Mouse (Mus musculus) MEL (cell line): ENCODE measurements at regions not wholly inside any gene's neighbourhood (a gene's known extent, or its start where the extent isn't known, plus 50 kb on each side); places are given as distances from the start of the nearest gene placed in this dataset.
A peak's percentile ranks its signal among the peaks of the same experiment; 100 is the strongest.

Experiments
- DNase-seq: peaks from one replicate; pipeline ENCODE4 v3.0.0; 2011; ENCODE audit warnings: low read depth, low spot score
- H3K27ac ChIP-seq: 2 replicates; pipeline ENCODE4 v1.5.1; 2012; ENCODE audit warnings: low read depth, mild to moderate bottlenecking, control low read depth, low read length, moderate library complexity; ENCODE audit not compliant: control insufficient read depth
- H3K27me3 ChIP-seq, 2 experiments: fragments of 150-350 bp in 1 of 2; sonication (generic) in 1 of 2; 2 replicates each; pipeline ENCODE4 v1.6.1; 2012; ENCODE audit warnings: low read length in 2 of 2, mild to moderate bottlenecking in 2 of 2, improper control_type of control experiment in 1 of 2, moderate library complexity in 1 of 2; ENCODE audit not compliant: insufficient read depth in 2 of 2, control insufficient read depth in 1 of 2
- H3K36me3 ChIP-seq, 2 experiments: 2 replicates each; pipeline ENCODE4 v1.6.1; 2012 to 2014; ENCODE audit warnings: low read length in 2 of 2, improper control_type of control experiment in 1 of 2, inconsistent platforms in 1 of 2, mild to moderate bottlenecking in 1 of 2; ENCODE audit not compliant: insufficient read depth in 2 of 2, control insufficient read depth in 1 of 2
- H3K4me1 ChIP-seq, 2 experiments: fragments of 150-350 bp in 1 of 2; sonication (generic) in 1 of 2; 2 replicates each; pipeline ENCODE4 v1.6.1; 2012; ENCODE audit warnings: low read length in 2 of 2, improper control_type of control experiment in 1 of 2, mild to moderate bottlenecking in 1 of 2; ENCODE audit not compliant: insufficient read depth in 2 of 2, control insufficient read depth in 1 of 2
- H3K4me3 ChIP-seq, 2 experiments: fragments of 150-350 bp in 1 of 2; sonication (generic) in 1 of 2; 2 replicates each; pipeline ENCODE4 v1.5.1; 2012; ENCODE audit warnings: low read depth in 2 of 2, low read length in 2 of 2, mild to moderate bottlenecking in 2 of 2, moderate library complexity in 2 of 2, control low read depth in 1 of 2, improper control_type of control experiment in 1 of 2; ENCODE audit not compliant: control insufficient read depth in 1 of 2, insufficient read depth in 1 of 2
- H3K79me2 ChIP-seq: 2 replicates; pipeline ENCODE4 v1.6.1; 2012; ENCODE audit warnings: mild to moderate bottlenecking, low read length, moderate library complexity; ENCODE audit not compliant: control insufficient read depth, poor library complexity, insufficient read depth
- H3K9ac ChIP-seq: 2 replicates; pipeline ENCODE4 v1.6.1; 2012; ENCODE audit warnings: low read depth, mild to moderate bottlenecking, control low read depth, low read length, moderate library complexity; ENCODE audit not compliant: control insufficient read depth, poor library complexity, severe bottlenecking
- H3K9me3 ChIP-seq: fragments of 150-350 bp; sonication (generic); replicated peaks from 2 replicates; pipeline ENCODE4 v1.6.1; 2012; ENCODE audit warnings: mild to moderate bottlenecking, low read length, improper control_type of control experiment, moderate library complexity; ENCODE audit not compliant: insufficient read depth
- BHLHE40 ChIP-seq: IDR thresholded peaks from 2 replicates; pipeline ENCODE4 v1.6.1; 2012; ENCODE audit warnings: low read depth, mild to moderate bottlenecking, inconsistent platforms, low read length, improper control_type of control experiment, borderline replicate concordance
- CHD2 ChIP-seq: IDR thresholded peaks from 2 replicates; pipeline ENCODE4 v1.6.1; 2011; ENCODE audit warnings: low read length, improper control_type of control experiment
- CTCF ChIP-seq, 3 experiments: IDR thresholded peaks in 2 of 3; conservative IDR thresholded peaks in 1 of 3; 2 replicates each; pipeline ENCODE4 v1.5.1; 2011 to 2012; ENCODE audit warnings: low read length in 3 of 3, low read depth in 2 of 3, mild to moderate bottlenecking in 2 of 3, improper control_type of control experiment in 1 of 3, inconsistent platforms in 1 of 3, mixed read lengths in 1 of 3, moderate library complexity in 1 of 3; ENCODE audit not compliant: control insufficient read depth in 1 of 3, insufficient read depth in 1 of 3, poor library complexity in 1 of 3, severe bottlenecking in 1 of 3
- ELF1 ChIP-seq: IDR thresholded peaks from 2 replicates; pipeline ENCODE4 v1.6.1; 2014; ENCODE audit warnings: low read depth, mild to moderate bottlenecking, inconsistent platforms, low read length, improper control_type of control experiment, moderate library complexity
- EP300 ChIP-seq, 2 experiments: IDR thresholded peaks; 2 replicates each; pipeline ENCODE4 v1.6.1; 2011; ENCODE audit warnings: improper control_type of control experiment in 2 of 2, low read length in 2 of 2, low read depth in 1 of 2, mild to moderate bottlenecking in 1 of 2
- ETS1 ChIP-seq: IDR thresholded peaks from 2 replicates; pipeline ENCODE4 v1.6.1; 2012; ENCODE audit warnings: low read depth, mild to moderate bottlenecking, inconsistent platforms, low read length, improper control_type of control experiment, moderate library complexity
- GATA1 ChIP-seq: IDR thresholded peaks from 2 replicates; pipeline ENCODE4 v1.6.1; 2011; ENCODE audit warnings: low read depth, low read length, improper control_type of control experiment
- JUND ChIP-seq: IDR thresholded peaks from 2 replicates; pipeline ENCODE4 v1.6.1; 2011; ENCODE audit warnings: low read depth, mild to moderate bottlenecking, improper control_type of control experiment, low read length
- KAT2A ChIP-seq: conservative IDR thresholded peaks from 2 replicates; pipeline ENCODE4 v1.6.1; 2012; ENCODE audit warnings: low read depth, low read length, improper control_type of control experiment, inconsistent platforms
- MAFK ChIP-seq: IDR thresholded peaks from 2 replicates; pipeline ENCODE4 v1.6.1; 2011; ENCODE audit warnings: low read depth, mild to moderate bottlenecking, low read length, improper control_type of control experiment, borderline replicate concordance
- MAX ChIP-seq: IDR thresholded peaks from 2 replicates; pipeline ENCODE4 v1.6.1; 2011; ENCODE audit warnings: low read length, improper control_type of control experiment
- MAZ ChIP-seq: IDR thresholded peaks from 2 replicates; pipeline ENCODE4 v1.6.1; 2012; ENCODE audit warnings: low read depth, mild to moderate bottlenecking, inconsistent platforms, low read length, improper control_type of control experiment
- MEF2A ChIP-seq: IDR thresholded peaks from 2 replicates; pipeline ENCODE4 v1.6.1; 2014; ENCODE audit warnings: low read depth, mild to moderate bottlenecking, inconsistent platforms, low read length, improper control_type of control experiment; ENCODE audit not compliant: poor library complexity, insufficient replicate concordance, severe bottlenecking; ENCODE audit errors: extremely low read depth
- MXI1 ChIP-seq: IDR thresholded peaks from 2 replicates; pipeline ENCODE4 v1.6.1; 2011; ENCODE audit warnings: mild to moderate bottlenecking, low read depth, low read length, improper control_type of control experiment
- MYB ChIP-seq: IDR thresholded peaks from 2 replicates; pipeline ENCODE4 v1.6.1; 2011; ENCODE audit warnings: mild to moderate bottlenecking, low read depth, low read length, improper control_type of control experiment
- NELFE ChIP-seq: IDR thresholded peaks from 2 replicates; pipeline ENCODE4 v1.6.1; 2011; ENCODE audit warnings: low read depth, low read length, improper control_type of control experiment
- POLR2AphosphoS2 ChIP-seq: IDR thresholded peaks from 2 replicates; pipeline ENCODE4 v1.6.1; 2011; ENCODE audit warnings: low read length, improper control_type of control experiment
- POLR2AphosphoS5 ChIP-seq: IDR thresholded peaks from 2 replicates; pipeline ENCODE4 v1.6.1; 2012; ENCODE audit warnings: low read depth, borderline replicate concordance, mild to moderate bottlenecking, inconsistent platforms, low read length, moderate library complexity, mixed read lengths
- RAD21 ChIP-seq: IDR thresholded peaks from 2 replicates; pipeline ENCODE4 v1.6.1; 2011; ENCODE audit warnings: mild to moderate bottlenecking, low read depth, low read length, improper control_type of control experiment
- SMC3 ChIP-seq: IDR thresholded peaks from 2 replicates; pipeline ENCODE4 v1.6.1; 2011; ENCODE audit warnings: low read depth, low read length, improper control_type of control experiment
- TBP ChIP-seq: IDR thresholded peaks from 2 replicates; pipeline ENCODE4 v1.8.0; 2011; ENCODE audit warnings: low read depth, low read length, improper control_type of control experiment
- UBTF ChIP-seq: IDR thresholded peaks from 2 replicates; pipeline ENCODE4 v1.6.1; 2012; ENCODE audit warnings: low read depth, mild to moderate bottlenecking, inconsistent platforms, low read length, improper control_type of control experiment, moderate library complexity, borderline replicate concordance; ENCODE audit not compliant: insufficient read depth
- USF2 ChIP-seq, 2 experiments: IDR thresholded peaks; 2 replicates each; pipeline ENCODE4 v1.6.1; 2011 to 2012; ENCODE audit warnings: improper control_type of control experiment in 2 of 2, low read length in 2 of 2, borderline replicate concordance in 1 of 2, inconsistent platforms in 1 of 2, low read depth in 1 of 2, mild to moderate bottlenecking in 1 of 2; ENCODE audit not compliant: insufficient read depth in 1 of 2
- ZC3H11A ChIP-seq: IDR thresholded peaks from 2 replicates; pipeline ENCODE4 v1.6.1; 2012; ENCODE audit warnings: low read depth, mild to moderate bottlenecking, inconsistent platforms, low read length, improper control_type of control experiment
- ZMIZ1 ChIP-seq: IDR thresholded peaks from 2 replicates; pipeline ENCODE4 v1.6.1; 2012; ENCODE audit warnings: low read depth, mild to moderate bottlenecking, inconsistent platforms, low read length, improper control_type of control experiment, moderate library complexity
- ZNF384 ChIP-seq: IDR thresholded peaks from 2 replicates; pipeline ENCODE4 v1.6.1; 2012; ENCODE audit warnings: low read depth, mild to moderate bottlenecking, inconsistent platforms, low read length, improper control_type of control experiment

DNA sequence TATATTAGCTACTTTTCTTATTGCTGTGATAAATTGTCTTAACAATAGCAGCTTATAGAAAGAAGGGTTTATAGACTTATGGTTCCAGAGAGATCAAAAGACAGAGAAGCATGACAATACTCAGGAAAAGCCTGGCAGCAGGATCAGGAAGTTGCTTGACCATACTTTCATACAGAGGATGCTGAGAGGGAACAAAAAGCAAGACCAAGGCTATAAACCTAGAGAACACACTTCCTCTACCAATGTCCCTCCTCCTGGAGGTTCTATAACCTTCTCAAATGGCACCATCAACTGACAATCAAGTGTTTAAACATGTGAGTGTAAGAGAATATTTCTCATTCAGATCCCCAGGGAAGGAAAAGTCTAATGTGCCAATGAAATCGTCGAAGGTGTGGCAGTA is 154.7 kb downstream of the Pih1d3 start:
- no peak overlapping the region for H3K9ac ChIP-seq
- H3K4me1 ChIP-seq, result no peaks in the 10 kb centered on the region
- TF ChIP-seq KAT2A (no peak), UBTF (no peak), MYB (no peak), CHD2 (no peak), MEF2A (no peak), MAX (no peak), POLR2AphosphoS2 (no peak), ZMIZ1 (no peak), MXI1 (no peak), BHLHE40 (no peak)
- TF ChIP-seq, all 39 proteins: peak for 0
- Histone ChIP-seq H3K4me3 (no peak overlapping the region), H3K79me2 (no peaks in the 10 kb centered on the region), H3K27me3 (no peaks in the 10 kb centered on the region), H3K27ac (no peak overlapping the region), H3K36me3 (no peaks in the 10 kb centered on the region), H3K9me3 (no peaks in the 10 kb centered on the region)
- DNase-seq, result no peak

DNA sequence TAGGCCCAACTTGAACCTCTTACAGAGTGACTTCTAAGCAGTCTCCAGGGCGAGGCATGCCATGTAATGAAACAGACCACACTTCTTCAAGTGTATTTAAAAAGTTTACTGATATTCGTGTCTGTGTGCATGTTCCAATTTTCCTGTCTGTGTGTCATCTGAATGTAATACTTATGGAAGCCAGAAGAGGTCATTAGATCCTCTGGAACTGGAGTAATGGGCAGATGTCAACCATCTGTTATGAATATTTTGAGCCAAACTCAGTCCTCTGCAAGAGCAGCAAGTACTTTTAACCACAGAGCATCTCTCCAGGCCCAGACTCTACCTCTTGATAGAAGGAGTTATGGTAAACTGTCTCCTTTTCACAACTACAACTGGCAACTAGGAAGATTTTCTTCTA is 156.4 kb downstream of the Pih1d3 start:
- H3K27ac ChIP-seq, result no peak overlapping the region
- H3K9ac ChIP-seq, result no peak overlapping the region
- no peaks in the 10 kb centered on the region for H3K36me3 ChIP-seq
- no peaks in the 10 kb centered on the region for H3K4me1 ChIP-seq
- no peak for TF ChIP-seq USF2 (IDR thresholded peaks at IDR 0.05; ENCODE audit: borderline replicate concordance in 1 of 2, insufficient read depth in 1 of 2, low read depth in 1 of 2, low read length in 2 of 2)
- TF ChIP-seq MAX, result no peak
- no peak for TF ChIP-seq NELFE
- TF ChIP-seq ZMIZ1, result no peak
- TF ChIP-seq SMC3, result peak; percentile 20; the same call in 1 of the 2 replicates
- no peak for TF ChIP-seq GATA1
- TF ChIP-seq RAD21, result peak; percentile 8
- no peak overlapping the region for H3K4me3 ChIP-seq
- H3K79me2 ChIP-seq, result no peaks in the 10 kb centered on the region
- H3K9me3 ChIP-seq, result no peaks in the 10 kb centered on the region
- H3K27me3 ChIP-seq, result no peaks in the 10 kb centered on the region
- DNase-seq, result no peak

DNA sequence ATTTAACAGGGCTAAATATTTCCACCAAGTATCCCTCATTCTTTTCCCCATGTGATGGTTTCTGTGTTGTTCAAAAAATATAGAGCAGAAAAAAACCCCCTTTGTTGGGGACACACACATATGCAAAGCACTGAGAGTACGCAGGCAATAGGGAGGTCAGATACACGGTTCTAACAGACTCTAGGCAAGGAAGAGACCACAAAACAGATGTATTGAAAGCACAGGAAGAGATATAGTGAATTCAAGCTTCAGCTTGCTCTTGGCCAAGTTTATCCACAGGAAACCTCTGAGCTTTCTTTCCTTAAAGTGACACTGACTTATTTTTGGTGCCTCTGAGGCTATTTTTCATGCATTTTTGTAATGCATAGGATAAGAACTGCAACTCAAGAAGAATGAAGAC is 157.7 kb downstream of the Pih1d3 start:
- Histone ChIP-seq H3K36me3 (no peaks in the 10 kb centered on the region), H3K27ac (no peak overlapping the region), H3K9ac (no peak overlapping the region), H3K4me3 (no peak overlapping the region), H3K9me3 (no peaks in the 10 kb centered on the region), H3K4me1 (no peaks in the 10 kb centered on the region), H3K27me3 (no peaks in the 10 kb centered on the region), H3K79me2 (no peaks in the 10 kb centered on the region)
- no peak for DNase-seq
- TF ChIP-seq TBP (no peak), MAZ (no peak), CTCF (IDR thresholded peaks at IDR 0.05 in 2 of 3, conservative IDR thresholded peaks at IDR 0.05 in 1 of 3; ENCODE audit: control insufficient read depth in 1 of 3, insufficient read depth in 1 of 3, low read depth in 2 of 3, low read length in 3 of 3, poor library complexity in 1 of 3, severe bottlenecking in 1 of 3) (no peak), ETS1 (no peak), NELFE (no peak), EP300 (IDR thresholded peaks at IDR 0.05; ENCODE audit: low read depth in 1 of 2, low read length in 2 of 2) (no peak), RAD21 (no peak), ZC3H11A (no peak), USF2 (IDR thresholded peaks at IDR 0.05; ENCODE audit: borderline replicate concordance in 1 of 2, insufficient read depth in 1 of 2, low read depth in 1 of 2, low read length in 2 of 2) (no peak), UBTF (no peak), ZNF384 (no peak), JUND (no peak), MYB (no peak), ELF1 (no peak), KAT2A (no peak), POLR2AphosphoS5 (no peak), MXI1 (no peak), MAFK (no peak)
